Mouse (Mus musculus): ENCODE measurements at regions not wholly inside any gene's neighbourhood (a gene's known extent, or its start where the extent isn't known, plus 50 kb on each side); places are given as distances from the start of the nearest gene placed in this dataset.

GRCm38 (mm10) chr14:100570026-100570425 is 285.5 kb upstream of the Klf12 start:
- H3K4me1 ChIP-seq, result no peaks in the 10 kb centered on the region
- H3K9ac ChIP-seq, result no peak overlapping the region
- H3K36me3 ChIP-seq, result no peaks in the 10 kb centered on the region
- ATAC-seq (replicated peaks; ENCODE audit: low FRiP score), result no peak
- no peak overlapping the region for H3K27ac ChIP-seq
- no peak overlapping the region for H3K4me3 ChIP-seq (replicated peaks)
- no peaks in the 10 kb centered on the region for H3K27me3 ChIP-seq
- no peaks in the 10 kb centered on the region for H3K9me3 ChIP-seq (replicated peaks)
- H3K4me2 ChIP-seq, result no peak overlapping the region

- no peak overlapping the region for H3K4me2 ChIP-seq
- WGBS, result 91% methylated on average over 3 of the region's 3 CpGs
- no peak for ATAC-seq (replicated peaks; ENCODE audit: low FRiP score)
- H3K9me3 ChIP-seq (replicated peaks), result no peaks in the 10 kb centered on the region
- H3K4me1 ChIP-seq, result 0 out of 2 replicates have a peak, but pooled peaks cover 2% of the 10 kb centered on the region
- no peak overlapping the region for H3K27ac ChIP-seq
- H3K36me3 ChIP-seq, result no peaks in the 10 kb centered on the region
- no peaks in the 10 kb centered on the region for H3K27me3 ChIP-seq
- H3K9ac ChIP-seq, result no peak overlapping the region
- no peak overlapping the region for H3K4me3 ChIP-seq (replicated peaks)
These were observed 277.4 kb upstream of the Klf12 start for GRCm38 (mm10) chr14:100561884-100562283.

GRCm38 (mm10) chr14:100558378-100558777 is 273.9 kb upstream of the Klf12 start:
- 14% methylated on average over 4 of the region's 4 CpGs for WGBS
- Histone ChIP-seq H3K9ac (no peak overlapping the region), H3K4me1 (0 out of 2 replicates have a peak, but pooled peaks cover 2% of the 10 kb centered on the region), H3K4me3 (replicated peaks) (no peak overlapping the region), H3K4me2 (0 out of 2 replicates have a peak overlapping the region, but pooled peaks have one; percentile 21), H3K27ac (no peak overlapping the region), H3K36me3 (no peaks in the 10 kb centered on the region), H3K9me3 (replicated peaks) (no peaks in the 10 kb centered on the region), H3K27me3 (no peaks in the 10 kb centered on the region)
- ATAC-seq (replicated peaks; ENCODE audit: low FRiP score), result peak; percentile 82

- Histone ChIP-seq H3K4me2 (no peak overlapping the region), H3K27me3 (no peaks in the 10 kb centered on the region), H3K9me3 (replicated peaks) (no peaks in the 10 kb centered on the region), H3K4me3 (replicated peaks) (no peak overlapping the region), H3K27ac (no peak overlapping the region), H3K36me3 (no peaks in the 10 kb centered on the region), H3K9ac (no peak overlapping the region), H3K4me1 (no peaks in the 10 kb centered on the region)
- 64% methylated on average over 2 of the region's 2 CpGs for WGBS
- no peak for ATAC-seq (replicated peaks; ENCODE audit: low FRiP score)
These were observed 268.0 kb upstream of the Klf12 start for GRCm38 (mm10) chr14:100552466-100552865.

- H3K9me3 ChIP-seq (replicated peaks), result no peaks in the 10 kb centered on the region
- H3K36me3 ChIP-seq, result no peaks in the 10 kb centered on the region
- no peak overlapping the region for H3K4me2 ChIP-seq
- H3K4me3 ChIP-seq (replicated peaks), result no peak overlapping the region
- H3K9ac ChIP-seq, result no peak overlapping the region
- no peak overlapping the region for H3K27ac ChIP-seq
- WGBS, result 88% methylated on average over 3 of the region's 3 CpGs
- no peaks in the 10 kb centered on the region for H3K27me3 ChIP-seq
- ATAC-seq (replicated peaks; ENCODE audit: low FRiP score), result no peak
- H3K4me1 ChIP-seq, result no peaks in the 10 kb centered on the region
These were observed 265.8 kb upstream of the Klf12 start for GRCm38 (mm10) chr14:100550266-100550665.

GRCm38 (mm10) chr14:100530217-100530616 is 245.7 kb upstream of the Klf12 start:
- no peaks in the 10 kb centered on the region for H3K4me1 ChIP-seq
- H3K36me3 ChIP-seq, result no peaks in the 10 kb centered on the region
- no peak overlapping the region for H3K27ac ChIP-seq
- no peak overlapping the region for H3K9ac ChIP-seq
- 79% methylated on average over 2 of the region's 2 CpGs for WGBS
- H3K4me3 ChIP-seq (replicated peaks), result no peak overlapping the region
- no peaks in the 10 kb centered on the region for H3K27me3 ChIP-seq
- no peaks in the 10 kb centered on the region for H3K9me3 ChIP-seq (replicated peaks)
- no peak for ATAC-seq (replicated peaks; ENCODE audit: low FRiP score)
- no peak overlapping the region for H3K4me2 ChIP-seq

GRCm38 (mm10) chr14:100529758-100530157 is 245.3 kb upstream of the Klf12 start:
- Histone ChIP-seq H3K27ac (no peak overlapping the region), H3K4me2 (no peak overlapping the region), H3K9ac (no peak overlapping the region), H3K36me3 (no peaks in the 10 kb centered on the region), H3K27me3 (no peaks in the 10 kb centered on the region), H3K9me3 (replicated peaks) (no peaks in the 10 kb centered on the region), H3K4me1 (no peaks in the 10 kb centered on the region), H3K4me3 (replicated peaks) (no peak overlapping the region)
- 89% methylated on average over 1 of the region's 1 CpGs for WGBS
- ATAC-seq (replicated peaks; ENCODE audit: low FRiP score), result no peak

- H3K36me3 ChIP-seq, result no peaks in the 10 kb centered on the region
- no peak for ATAC-seq (replicated peaks; ENCODE audit: low FRiP score)
- 80% methylated on average over 2 of the region's 2 CpGs for WGBS
These were observed 224.9 kb upstream of the Klf12 start for GRCm38 (mm10) chr14:100509396-100509795.

GRCm38 (mm10) chr14:100508087-100508486 is 223.6 kb upstream of the Klf12 start:
- Histone ChIP-seq H3K4me3 (replicated peaks) (no peak overlapping the region), H3K27me3 (no peaks in the 10 kb centered on the region), H3K9ac (no peak overlapping the region), H3K4me2 (no peak overlapping the region), H3K36me3 (no peaks in the 10 kb centered on the region), H3K9me3 (replicated peaks) (no peaks in the 10 kb centered on the region), H3K27ac (no peak overlapping the region), H3K4me1 (no peaks in the 10 kb centered on the region)
- 89% methylated on average over 3 of the region's 3 CpGs for WGBS
- ATAC-seq (replicated peaks; ENCODE audit: low FRiP score), result no peak

More at GRCm38 (mm10) chr14:100509396-100509795, 224.9 kb upstream of the Klf12 start:
- Histone ChIP-seq H3K9ac (no peak overlapping the region), H3K4me3 (replicated peaks) (no peak overlapping the region), H3K27ac (no peak overlapping the region), H3K9me3 (replicated peaks) (no peaks in the 10 kb centered on the region), H3K4me2 (no peak overlapping the region), H3K27me3 (no peaks in the 10 kb centered on the region), H3K4me1 (no peaks in the 10 kb centered on the region)

- H3K4me3 ChIP-seq (replicated peaks), result no peak overlapping the region
- H3K27me3 ChIP-seq, result no peaks in the 10 kb centered on the region
- H3K9me3 ChIP-seq (replicated peaks), result no peaks in the 10 kb centered on the region
- H3K4me1 ChIP-seq, result no peaks in the 10 kb centered on the region
- ATAC-seq (replicated peaks; ENCODE audit: low FRiP score), result no peak
- no peaks in the 10 kb centered on the region for H3K36me3 ChIP-seq
- H3K9ac ChIP-seq, result no peak overlapping the region
- no peak overlapping the region for H3K4me2 ChIP-seq
- H3K27ac ChIP-seq, result no peak overlapping the region
These were observed 223.1 kb upstream of the Klf12 start for GRCm38 (mm10) chr14:100507616-100508015.

- WGBS, result 62% methylated on average over 7 of the region's 7 CpGs
These were observed 204.4 kb upstream of the Klf12 start for GRCm38 (mm10) chr14:100488837-100489236.

GRCm38 (mm10) chr14:100485489-100485888 is 201.0 kb upstream of the Klf12 start:
- no peak for ATAC-seq (replicated peaks; ENCODE audit: low FRiP score)
- Histone ChIP-seq H3K4me2 (no peak overlapping the region), H3K9ac (no peak overlapping the region), H3K9me3 (replicated peaks) (no peaks in the 10 kb centered on the region), H3K4me3 (replicated peaks) (no peak overlapping the region), H3K27ac (no peak overlapping the region), H3K4me1 (no peaks in the 10 kb centered on the region), H3K36me3 (no peaks in the 10 kb centered on the region), H3K27me3 (no peaks in the 10 kb centered on the region)
- 70% methylated on average over 3 of the region's 3 CpGs for WGBS

More at GRCm38 (mm10) chr14:100488837-100489236, 204.4 kb upstream of the Klf12 start:
- H3K27me3 ChIP-seq, result no peaks in the 10 kb centered on the region
- H3K27ac ChIP-seq, result no peak overlapping the region
- no peak overlapping the region for H3K4me2 ChIP-seq
- no peaks in the 10 kb centered on the region for H3K36me3 ChIP-seq
- no peaks in the 10 kb centered on the region for H3K4me1 ChIP-seq
- H3K9ac ChIP-seq, result no peak overlapping the region
- ATAC-seq (replicated peaks; ENCODE audit: low FRiP score), result no peak
- H3K9me3 ChIP-seq (replicated peaks), result no peaks in the 10 kb centered on the region
- H3K4me3 ChIP-seq (replicated peaks), result no peak overlapping the region

GRCm38 (mm10) chr14:100484101-100484500 is 199.6 kb upstream of the Klf12 start:
- 78% methylated on average over 5 of the region's 5 CpGs for WGBS
- Histone ChIP-seq H3K27ac (no peak overlapping the region), H3K4me2 (no peak overlapping the region), H3K36me3 (no peaks in the 10 kb centered on the region), H3K27me3 (no peaks in the 10 kb centered on the region), H3K9me3 (replicated peaks) (no peaks in the 10 kb centered on the region), H3K4me1 (no peaks in the 10 kb centered on the region), H3K9ac (no peak overlapping the region), H3K4me3 (replicated peaks) (no peak overlapping the region)
- no peak for ATAC-seq (replicated peaks; ENCODE audit: low FRiP score)
